Mouse (Mus musculus) spleen, postnatal 10 days (tissue): ENCODE measurements around the gene Asb18.

Experiments
- DNase-seq, 2 experiments: peaks; one replicate each; pipeline ENCODE4 v3.0.0; 2021 to 2022; ENCODE audit warnings: low spot score in 2 of 2

Asb18 gene

DNA sequence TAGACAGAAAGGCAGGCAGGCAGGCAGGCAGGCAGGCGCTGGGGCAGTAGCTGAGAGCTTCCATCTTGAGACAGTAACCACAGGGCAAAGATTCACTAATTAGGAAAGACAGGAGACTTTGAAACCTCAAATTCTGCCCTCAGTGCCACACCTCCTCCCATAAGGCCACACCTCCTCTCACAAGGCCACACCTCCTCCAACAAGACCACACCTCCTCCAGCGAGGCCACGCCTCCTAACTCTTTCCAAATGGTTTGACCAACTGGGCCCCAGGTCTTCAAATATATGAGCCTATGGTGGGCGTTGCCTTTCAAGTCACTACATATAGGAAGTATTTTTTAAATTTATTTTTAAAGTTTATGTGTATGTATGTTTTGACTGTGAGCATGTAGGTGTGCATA is 113.1 kb downstream of the Asb18 start:
- no peak for DNase-seq
